Mouse (Mus musculus) limb, embryonic 14.5 days (tissue): Measurements from ENCODE around the gene Col17a1. TPM values are rescaled to one million over a fixed set of nuclear protein-coding genes. Genes with fewer than 3 reads are reported as not detected.

Experiments used
- ATAC-seq: fragments of 200-750 bp; cut with Nextera tagmentation; 2 replicates; pipeline ENCODE4 v1.8.0; 2017; ENCODE audit warnings: low read depth, moderate number of reproducible peaks, moderate TSS enrichment; ENCODE audit not compliant: low FRiP score
- DNase-seq: peaks from one replicate; pipeline ENCODE4 v3.0.0-alpha.2; 2015; ENCODE audit warnings: low spot score
- H3K27ac ChIP-seq: fragments of 300-500 bp; sonication (generic); replicated peaks from 2 replicates; pipeline ENCODE4 v1.5.1; 2014; ENCODE audit warnings: low read depth, mild to moderate bottlenecking, low read length, moderate library complexity, mixed read lengths
- H3K27me3 ChIP-seq: fragments of 300-500 bp; sonication (generic); 2 replicates; pipeline ENCODE4 v1.6.1; 2014; ENCODE audit warnings: low read length, mixed read lengths; ENCODE audit not compliant: control insufficient read depth, insufficient read depth
- H3K36me3 ChIP-seq: fragments of 300-500 bp; sonication (generic); 2 replicates; pipeline ENCODE4 v1.6.1; 2014; ENCODE audit warnings: mild to moderate bottlenecking, low read length, moderate library complexity, mixed read lengths; ENCODE audit not compliant: control insufficient read depth, insufficient read depth
- H3K4me1 ChIP-seq: fragments of 300-500 bp; sonication (generic); 2 replicates; pipeline ENCODE4 v1.6.1; 2014; ENCODE audit warnings: antibody characterized with exemption, low read length, mixed read lengths; ENCODE audit not compliant: control insufficient read depth, insufficient read depth
- H3K4me2 ChIP-seq: fragments of 300-500 bp; sonication (generic); replicated peaks from 2 replicates; pipeline ENCODE4 v1.6.1; 2014; ENCODE audit warnings: low read depth, mild to moderate bottlenecking, low read length, moderate library complexity; ENCODE audit not compliant: severe bottlenecking
- H3K4me3 ChIP-seq: fragments of 300-500 bp; sonication (generic); replicated peaks from 2 replicates; pipeline ENCODE4 v1.5.1; 2014; ENCODE audit warnings: low read length
- H3K9ac ChIP-seq: fragments of 300-500 bp; sonication (generic); 2 replicates; pipeline ENCODE4 v1.6.1; 2014; ENCODE audit warnings: mild to moderate bottlenecking, low read depth, low read length, moderate library complexity; ENCODE audit not compliant: severe bottlenecking
- H3K9me3 ChIP-seq: fragments of 300-500 bp; sonication (generic); 2 replicates; pipeline ENCODE4 v1.6.1; 2016; ENCODE audit warnings: low read length; ENCODE audit not compliant: control insufficient read depth
- POLR2A ChIP-seq: fragments of 200-500 bp; IDR thresholded peaks from 2 replicates; pipeline ENCODE4 v1.8.0; 2012; ENCODE audit warnings: inconsistent platforms, mild to moderate bottlenecking, moderate library complexity, borderline replicate concordance; ENCODE audit not compliant: insufficient read depth, insufficient read length; ENCODE audit errors: extremely low read depth
- WGBS: fragments of 180-500 bp; shearing (Covaris S2); extraction: QIAGEN DNeasy Blood & Tissue Kit; methylation state at CpG from one replicate; pipeline ENCODE4 v1.1.7; 2014; 5-methylcytosine and 5-hydroxymethylcytosine counted together
- polyA plus RNA-seq, 2 experiments: library from polyadenylated mRNA; depleted of rRNA in 1 of 2; stranded (reverse) in 1 of 2; unstranded in 1 of 2; fragments of >200 nt; fragmentation: Nextera tagmentation in 1 of 2; extraction: Ambion mirVana in 1 of 2; gene quantifications; 2 replicates each; pipeline versions ENCODE4 v1.2.1 to v1.2.3; 2012 to 2014

Gene Col17a1
- polyA plus RNA-seq, 2 experiments, result 31.1 to 35.3 TPM

DNA sequence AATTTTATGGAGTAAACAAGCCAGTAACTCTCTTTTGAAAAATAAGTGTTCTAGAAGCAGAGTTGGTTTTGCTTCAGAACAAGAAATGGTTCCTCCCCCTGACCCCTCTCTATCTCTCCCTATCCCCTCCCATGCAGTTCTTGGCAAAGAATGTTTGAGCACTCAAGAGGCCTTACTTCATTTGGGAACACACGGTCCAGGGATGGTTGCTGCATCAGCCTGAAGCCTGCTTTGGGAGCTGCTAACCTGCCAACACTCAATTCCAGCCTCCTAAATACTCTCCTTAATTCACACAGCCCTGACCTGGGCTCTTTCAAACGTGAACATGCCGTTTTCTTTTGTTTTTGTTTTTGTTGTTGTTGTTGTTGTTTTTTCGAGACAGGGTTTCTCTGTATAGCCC lies 33.0 kb upstream of the Col17a1 start:
- 77% methylated on average over 4 of the region's 4 CpGs for WGBS
- TF ChIP-seq POLR2A, result no peak
- ATAC-seq, result no peak

DNA sequence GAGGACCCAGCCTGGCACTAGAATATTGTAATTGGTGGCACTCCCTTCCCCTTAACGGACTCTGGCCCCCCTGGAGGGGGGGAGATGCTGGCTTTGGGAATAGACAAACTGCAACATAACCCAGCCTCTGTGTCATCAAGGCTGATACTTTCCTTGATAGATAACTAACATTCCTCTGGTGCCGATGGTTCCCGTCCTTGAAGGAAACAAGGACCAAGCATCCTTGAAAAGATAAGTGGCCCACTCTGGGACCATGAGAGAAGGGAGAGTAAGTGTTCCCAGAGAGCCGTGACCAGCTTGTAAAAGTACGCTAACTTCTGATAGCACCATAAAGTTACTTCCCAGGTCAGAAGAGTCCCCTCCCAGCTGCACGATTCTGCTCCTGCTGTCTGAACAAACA lies 30.6 kb upstream of the Col17a1 start:
- H3K36me3 ChIP-seq, result no peaks in the 10 kb centered on the region
- no peaks in the 10 kb centered on the region for H3K27me3 ChIP-seq
- DNase-seq, result no peak
- peaks cover 6% of the 10 kb centered on the region for H3K4me1 ChIP-seq
- 51% methylated on average over 6 of the region's 6 CpGs for WGBS
- H3K9ac ChIP-seq, result no peak overlapping the region
- H3K9me3 ChIP-seq, result no peaks in the 10 kb centered on the region
- no peak overlapping the region for H3K4me3 ChIP-seq
- no peak for TF ChIP-seq POLR2A
- H3K4me2 ChIP-seq, result no peak overlapping the region
- no peak for ATAC-seq
- no peak overlapping the region for H3K27ac ChIP-seq

More for the DNA sequence above, 33.0 kb upstream of the Col17a1 start:
- Histone ChIP-seq H3K27me3 (no peaks in the 10 kb centered on the region), H3K4me2 (no peak overlapping the region), H3K4me3 (no peak overlapping the region), H3K36me3 (no peaks in the 10 kb centered on the region), H3K4me1 (peaks cover 16% of the 10 kb centered on the region), H3K9ac (no peak overlapping the region), H3K9me3 (no peaks in the 10 kb centered on the region), H3K27ac (no peak overlapping the region)
- no peak for DNase-seq

DNA sequence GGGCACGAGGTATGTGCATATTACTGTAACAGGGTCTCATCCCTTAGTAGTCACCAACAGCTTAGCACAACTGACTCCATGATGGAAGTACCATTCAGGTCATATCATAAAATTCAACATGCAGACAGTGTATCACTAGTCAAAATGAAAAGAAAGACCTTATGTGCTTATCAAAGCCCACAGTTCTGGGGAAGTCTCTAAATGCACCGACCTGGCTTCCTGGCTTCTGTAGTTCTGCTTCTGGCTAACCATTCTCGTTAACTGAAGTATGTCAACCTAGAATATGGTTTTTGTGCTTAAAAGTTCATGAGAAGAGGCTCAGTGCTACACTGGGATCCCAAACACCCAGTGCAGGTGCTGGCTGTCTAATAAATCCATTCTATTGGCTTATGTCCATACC lies 27.3 kb upstream of the Col17a1 start:
- H3K36me3 ChIP-seq, result no peaks in the 10 kb centered on the region
- no peak overlapping the region for H3K4me2 ChIP-seq
- H3K9ac ChIP-seq, result no peak overlapping the region
- no peak overlapping the region for H3K4me3 ChIP-seq
- H3K27me3 ChIP-seq, result no peaks in the 10 kb centered on the region
- WGBS, result 76% methylated on average over 3 of the region's 3 CpGs
- no peak for TF ChIP-seq POLR2A
- no peak for DNase-seq
- no peaks in the 10 kb centered on the region for H3K9me3 ChIP-seq
- H3K4me1 ChIP-seq, result no peaks in the 10 kb centered on the region; the same call in 1 of the 2 replicates
- no peak for ATAC-seq
- H3K27ac ChIP-seq, result no peak overlapping the region

DNA sequence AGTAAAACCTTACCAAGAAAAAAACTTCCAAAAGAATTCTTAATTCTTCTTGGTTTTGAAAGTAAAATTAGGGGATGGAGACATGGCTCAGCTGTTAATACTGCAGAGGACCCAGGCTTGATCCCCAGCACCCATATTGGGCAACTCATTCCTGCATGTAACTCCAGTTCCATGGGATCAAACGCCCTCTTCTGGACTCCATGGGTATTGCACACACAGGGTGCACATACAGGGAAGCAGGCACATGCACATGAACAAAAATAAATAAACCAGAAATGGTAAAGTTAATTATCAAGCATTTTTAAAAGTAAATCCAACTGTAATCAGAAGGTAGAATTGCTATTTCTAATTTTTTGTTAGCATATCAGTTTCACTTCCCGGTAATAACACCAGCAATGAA lies 24.2 kb upstream of the Col17a1 start:
- Histone ChIP-seq H3K36me3 (no peaks in the 10 kb centered on the region), H3K4me1 (no peaks in the 10 kb centered on the region; the same call in 1 of the 2 replicates), H3K27ac (no peak overlapping the region), H3K4me2 (no peak overlapping the region), H3K27me3 (no peaks in the 10 kb centered on the region), H3K9me3 (no peaks in the 10 kb centered on the region), H3K9ac (no peak overlapping the region), H3K4me3 (no peak overlapping the region)
- 62% methylated on average over 2 of the region's 2 CpGs for WGBS
- TF ChIP-seq POLR2A, result no peak
- DNase-seq, result no peak
- ATAC-seq, result no peak

DNA sequence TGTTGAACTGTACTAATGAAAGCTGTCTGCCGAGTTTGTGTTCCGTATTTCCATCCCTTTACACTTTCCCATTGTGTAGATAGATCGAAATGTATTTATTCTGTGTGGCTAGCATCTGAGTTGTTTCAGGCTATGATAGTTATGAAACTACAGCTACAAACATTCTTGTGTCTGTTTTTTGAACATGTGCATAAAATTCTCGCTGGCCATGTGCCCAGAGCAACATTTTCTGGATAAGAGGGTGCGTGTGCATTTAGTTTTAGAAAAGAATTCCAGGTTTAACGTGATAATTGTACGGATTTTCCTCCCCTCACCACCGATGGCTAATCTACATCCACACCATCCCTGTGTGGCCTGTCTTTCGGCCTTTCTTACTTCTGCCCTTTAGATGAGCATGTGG lies 21.6 kb upstream of the Col17a1 start:
- TF ChIP-seq POLR2A, result no peak
- Histone ChIP-seq H3K4me1 (no peaks in the 10 kb centered on the region; the same call in 1 of the 2 replicates), H3K27me3 (no peaks in the 10 kb centered on the region), H3K27ac (no peak overlapping the region), H3K9me3 (no peaks in the 10 kb centered on the region), H3K4me2 (no peak overlapping the region), H3K36me3 (no peaks in the 10 kb centered on the region), H3K9ac (no peak overlapping the region), H3K4me3 (no peak overlapping the region)
- 61% methylated on average over 9 of the region's 9 CpGs for WGBS
- ATAC-seq (no peak), DNase-seq (no peak)

DNA sequence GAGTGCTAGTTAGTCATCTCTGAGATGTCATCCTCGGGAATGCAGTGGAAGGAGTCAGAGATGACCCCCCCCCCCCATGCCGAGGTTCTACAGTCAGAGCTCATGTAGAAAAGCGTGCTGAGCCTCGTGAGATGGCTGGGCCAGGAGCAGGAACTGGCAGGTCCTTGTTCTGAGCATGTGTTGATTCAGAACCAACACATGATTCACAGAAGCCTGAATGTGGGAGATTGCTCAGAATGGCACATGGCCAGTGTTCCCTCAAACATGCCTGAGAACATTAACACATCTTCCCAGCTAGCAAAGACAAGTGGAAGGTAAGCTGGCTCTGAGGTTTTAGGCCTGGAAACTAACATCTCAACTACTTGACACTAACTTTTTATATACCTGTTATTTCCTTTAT lies 18.5 kb upstream of the Col17a1 start:
- Histone ChIP-seq H3K9ac (no peak overlapping the region), H3K4me1 (no peaks in the 10 kb centered on the region; the same call in 1 of the 2 replicates), H3K4me3 (no peak overlapping the region), H3K27me3 (no peaks in the 10 kb centered on the region), H3K4me2 (no peak overlapping the region), H3K36me3 (no peaks in the 10 kb centered on the region), H3K27ac (no peak overlapping the region), H3K9me3 (no peaks in the 10 kb centered on the region)
- 83% methylated on average over 4 of the region's 4 CpGs for WGBS
- DNase-seq (no peak), ATAC-seq (no peak)
- TF ChIP-seq POLR2A, result no peak
